Comparison of ENCODE assay signal across 26 mouse cellular contexts in the genomic region with DNA sequence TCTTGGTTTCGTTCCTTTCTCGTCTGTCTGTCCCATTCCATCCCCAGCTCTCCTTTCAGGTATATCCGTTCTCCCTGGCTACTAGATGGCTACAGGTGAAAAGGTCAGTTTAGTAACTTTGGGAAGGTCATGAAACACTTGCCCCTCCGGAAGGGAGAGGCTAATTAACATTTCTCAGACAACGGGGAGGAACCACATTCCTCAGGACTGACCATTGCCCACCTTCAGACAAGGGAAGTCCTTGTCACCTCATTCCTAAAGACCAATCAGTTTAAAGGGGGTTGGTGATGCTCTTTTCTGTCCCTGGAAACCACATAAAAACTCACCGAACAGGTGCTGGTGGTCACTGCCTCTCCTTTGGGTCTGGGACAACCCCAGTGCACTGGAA.
"Had no signal": no experiment of that assay in that cellular context is flagged by ENCODE, and none has a peak within 500 bp of the region (broad histone marks: within the 10 kb centered on the region; RNA-seq: fewer than 3 reads in every experiment).

No protein-coding gene starts in this region.

- H3K4me2 ChIP-seq: heart, embryonic 12.5 days; hindbrain, embryonic 12.5 days; hindbrain, embryonic 14.5 days; intestine, embryonic 15.5 days; kidney, embryonic 15.5 days; limb, embryonic 12.5 days; liver, embryonic 11.5 days; liver, embryonic 13.5 days; liver, embryonic 15.5 days had no signal

- H3K27ac ChIP-seq: heart, adult 2 months; hindbrain, embryonic 10.5 days; hindbrain, embryonic 12.5 days; hindbrain, embryonic 14.5 days; intestine, embryonic 15.5 days; kidney, embryonic 15.5 days; kidney, postnatal 0 days; limb, embryonic 10.5 days; limb, embryonic 12.5 days; liver, embryonic 13.5 days; liver, embryonic 15.5 days had no signal

- H3K27me3 ChIP-seq: hindbrain, embryonic 12.5 days; intestine, embryonic 15.5 days; liver, embryonic 13.5 days; liver, embryonic 15.5 days had no signal

- H3K36me3 ChIP-seq: heart, embryonic 12.5 days; hindbrain, embryonic 10.5 days; hindbrain, embryonic 12.5 days; intestine, embryonic 15.5 days; kidney, embryonic 15.5 days; limb, embryonic 10.5 days; limb, embryonic 12.5 days; liver, embryonic 13.5 days; liver, embryonic 15.5 days had no signal

- H3K9me3 ChIP-seq: heart, embryonic 12.5 days; hindbrain, embryonic 10.5 days; hindbrain, embryonic 12.5 days; intestine, embryonic 15.5 days; kidney, embryonic 15.5 days; limb, embryonic 10.5 days; limb, embryonic 12.5 days; liver, embryonic 13.5 days; liver, embryonic 15.5 days had no signal

- DNase-seq: gastrocnemius, postnatal 25 days; heart, adult 2 months; heart, postnatal 14 days; heart, postnatal 36 days; kidney, adult 11 months; kidney, adult 2 months; kidney, adult 9 months; kidney, postnatal 14 days; kidney, postnatal 36 days; layer of hippocampus, adult 9-11 months; layer of hippocampus, postnatal 36 days; liver; liver, embryonic 13.5 days had no signal

- H3K4me3 ChIP-seq: heart, adult 2 months; heart, embryonic 12.5 days; hindbrain, embryonic 10.5 days; hindbrain, embryonic 12.5 days; intestine, embryonic 15.5 days; kidney, embryonic 15.5 days; limb, embryonic 10.5 days; limb, embryonic 12.5 days; liver, embryonic 13.5 days; liver, embryonic 15.5 days had no signal

- H3K9ac ChIP-seq: heart, embryonic 12.5 days; hindbrain, embryonic 12.5 days; hindbrain, embryonic 14.5 days; intestine, embryonic 15.5 days; kidney, embryonic 15.5 days; limb, embryonic 12.5 days; liver, embryonic 13.5 days; liver, embryonic 15.5 days had no signal

- ATAC-seq: hindbrain, embryonic 16.5 days; inflammation-experienced regulatory T-cells, adult 6 months; intestine, embryonic 15.5 days had no signal

- H3K4me1 ChIP-seq: hindbrain, embryonic 12.5 days; intestine, embryonic 15.5 days; kidney, embryonic 15.5 days; liver, embryonic 13.5 days; liver, embryonic 15.5 days had no signal
